Mouse (Mus musculus) G1E (cell line): ENCODE measurements around the gene Kremen2. TPM values are rescaled to one million over a fixed set of nuclear protein-coding genes. Genes with fewer than 3 reads are reported as not detected.

Experiments
- ATAC-seq: 2 replicates; pipeline ENCODE4 v1.8.0; 2016; ENCODE audit warnings: mild to moderate bottlenecking; ENCODE audit not compliant: insufficient number of reproducible peaks, poor library complexity, low FRiP score, severe bottlenecking; ENCODE audit errors: extremely low read depth
- DNase-seq: peaks from one replicate; pipeline ENCODE4 v3.0.0; 2012; ENCODE audit warnings: low spot score
- H3K27me3 ChIP-seq: 2 replicates; pipeline ENCODE4 v1.6.1; 2012; ENCODE audit warnings: mild to moderate bottlenecking, low read length, inconsistent platforms; ENCODE audit not compliant: insufficient read depth
- H3K36me3 ChIP-seq: replicated peaks from 2 replicates; pipeline ENCODE3; 2012; ENCODE audit warnings: mild to moderate bottlenecking, inconsistent platforms
- H3K4me1 ChIP-seq: 2 replicates; pipeline ENCODE4 v1.6.1; 2012; ENCODE audit warnings: low read depth, low read length, inconsistent platforms, mixed read lengths; ENCODE audit not compliant: insufficient read depth
- H3K4me3 ChIP-seq: 2 replicates; pipeline ENCODE4 v1.5.1; 2012; ENCODE audit warnings: low read depth, mild to moderate bottlenecking, inconsistent platforms, low read length, moderate library complexity, mixed read lengths
- H3K9me3 ChIP-seq: replicated peaks from 2 replicates; pipeline ENCODE4 v1.6.1; 2012; ENCODE audit warnings: inconsistent platforms
- CTCF ChIP-seq: IDR thresholded peaks from 2 replicates; pipeline ENCODE4 v1.5.1; 2012; ENCODE audit warnings: low read depth, low read length, inconsistent platforms, mixed read lengths
- GATA1 ChIP-seq: IDR thresholded peaks from 2 replicates; pipeline ENCODE4 v1.6.1; 2012; ENCODE audit warnings: borderline replicate concordance, low read length, inconsistent platforms, mixed read lengths
- GATA2 ChIP-seq: IDR thresholded peaks from 2 replicates; pipeline ENCODE4 v1.6.1; 2012; ENCODE audit warnings: low read depth, low read length, inconsistent platforms, borderline replicate concordance
- POLR2AphosphoS5 ChIP-seq: IDR thresholded peaks from 2 replicates; pipeline ENCODE4 v1.6.1; 2012; ENCODE audit warnings: low read depth, low read length, inconsistent platforms; ENCODE audit not compliant: insufficient replicate concordance
- TAL1 ChIP-seq: conservative IDR thresholded peaks from 2 replicates; pipeline ENCODE4 v1.6.1; 2012; ENCODE audit warnings: low read depth, low read length, inconsistent platforms, mixed read lengths
- polyA plus RNA-seq: library from polyadenylated mRNA; stranded (reverse); fragments of >175 nt; gene quantifications from 2 replicates; pipeline ENCODE4 v1.2.3, GENCODE M21; 2012
- total RNA-seq, 2 experiments: library from RNA; stranded (forward) in 1 of 2; stranded (reverse) in 1 of 2; fragments of 200-1000 nt in 1 of 2; fragments of >200 nt in 1 of 2; fragmentation: Nextera tagmentation in 1 of 2; gene quantifications; 2 replicates each; pipeline ENCODE4 v1.2.3; 2014 to 2017

Gene Kremen2
- total and polyA plus RNA-seq, 3 experiments: 0.05 to 1.4 TPM; not detected in 1

DNA sequence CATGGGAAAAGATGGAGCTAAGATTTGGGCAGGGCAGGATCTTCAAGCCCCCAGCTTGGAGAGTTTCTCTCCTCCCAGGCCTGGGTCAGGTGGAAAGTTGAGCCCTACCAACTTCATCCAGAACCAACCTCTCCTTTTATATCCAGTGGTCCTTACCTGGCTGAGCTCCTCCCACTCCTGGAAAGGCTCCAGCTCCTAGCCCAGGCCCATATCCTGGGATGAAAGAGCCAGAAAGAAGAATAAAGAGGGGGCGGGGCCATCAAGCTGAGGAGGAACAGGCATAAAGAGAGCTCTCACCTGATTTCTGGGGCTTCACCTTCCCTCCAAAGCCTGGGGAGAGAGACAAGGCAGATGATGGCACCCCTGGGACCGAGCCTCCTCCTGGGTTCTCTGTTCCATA, 28.6 kb downstream of the Kremen2 start:
- no peaks in the 10 kb centered on the region for H3K36me3 ChIP-seq
- TF ChIP-seq POLR2AphosphoS5 (no peak), TAL1 (no peak), GATA1 (no peak), GATA2 (no peak)
- ATAC-seq: no peak
- H3K27me3 ChIP-seq: peaks cover 55% of the 10 kb centered on the region
- no peak overlapping the region for H3K4me3 ChIP-seq
- no peaks in the 10 kb centered on the region for H3K4me1 ChIP-seq
- no peak for DNase-seq
- H3K9me3 ChIP-seq: no peaks in the 10 kb centered on the region

- ATAC-seq: peak; percentile 54; the same call in 1 of the 2 replicates
- H3K27me3 ChIP-seq: peaks cover 35% of the 10 kb centered on the region
- no peaks in the 10 kb centered on the region for H3K9me3 ChIP-seq
- no peaks in the 10 kb centered on the region for H3K36me3 ChIP-seq
- TF ChIP-seq TAL1 (no peak), CTCF (peak; percentile 75)
- peaks cover 2% of the 10 kb centered on the region; the same call in 1 of the 2 replicates for H3K4me1 ChIP-seq
- H3K4me3 ChIP-seq: no peak overlapping the region
- DNase-seq: peak; percentile 56
Observed at GRCm38 (mm10) chr17:23706212-23706611, 39.4 kb downstream of the Kremen2 start.

DNA sequence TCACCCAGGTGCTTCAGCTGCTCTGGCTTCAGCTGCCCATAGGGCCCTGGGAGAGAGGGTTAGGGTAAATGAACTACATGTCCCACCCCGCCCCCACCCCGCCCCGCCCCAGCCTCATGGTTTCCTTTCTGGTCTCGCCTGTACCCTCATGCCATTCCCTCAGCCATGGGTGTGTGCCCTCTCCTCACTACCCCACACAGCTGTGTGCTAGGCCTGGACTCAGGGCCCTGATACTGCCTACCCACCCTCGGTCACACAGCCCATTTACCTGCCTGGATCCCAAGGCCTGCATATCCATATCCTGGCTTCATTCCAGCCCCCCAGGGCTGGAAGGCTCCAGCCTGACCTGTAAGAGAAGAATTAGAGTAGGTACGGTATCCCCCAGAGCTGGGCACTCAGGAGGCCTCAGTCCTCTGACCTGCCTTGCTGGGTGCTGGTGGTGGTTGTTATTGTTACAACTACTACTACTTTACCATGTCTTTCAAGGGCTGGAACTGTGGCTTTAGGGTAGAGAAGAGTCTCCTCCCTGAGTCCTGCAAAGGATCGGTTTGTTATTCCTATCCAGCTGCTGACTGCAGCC, 40.0 kb downstream of the Kremen2 start:
- Histone ChIP-seq H3K4me3 (no peak overlapping the region), H3K36me3 (no peaks in the 10 kb centered on the region), H3K4me1 (peaks cover 2% of the 10 kb centered on the region; the same call in 1 of the 2 replicates), H3K27me3 (peaks cover 40% of the 10 kb centered on the region), H3K9me3 (no peaks in the 10 kb centered on the region)
- no peak for TF ChIP-seq CTCF
- TF ChIP-seq GATA2: no peak
- TF ChIP-seq POLR2AphosphoS5: no peak
- TF ChIP-seq GATA1: no peak
- TF ChIP-seq TAL1: no peak
- DNase-seq: no peak
- no peak for ATAC-seq

GRCm38 (mm10) chr17:23704741-23705140, 40.9 kb downstream of the Kremen2 start:
- DNase-seq: no peak
- no peak overlapping the region for H3K4me3 ChIP-seq
- H3K9me3 ChIP-seq: no peaks in the 10 kb centered on the region
- peaks cover 9% of the 10 kb centered on the region for H3K4me1 ChIP-seq
- ATAC-seq: no peak
- TF ChIP-seq CTCF (no peak), POLR2AphosphoS5 (no peak)
- H3K36me3 ChIP-seq: no peaks in the 10 kb centered on the region
- peaks cover 39% of the 10 kb centered on the region for H3K27me3 ChIP-seq

GRCm38 (mm10) chr17:23703301-23703700, 42.3 kb downstream of the Kremen2 start:
- no peak for TF ChIP-seq TAL1
- no peak for TF ChIP-seq POLR2AphosphoS5
- no peak for TF ChIP-seq CTCF
- no peak for TF ChIP-seq GATA2
- TF ChIP-seq GATA1: no peak
- H3K4me1 ChIP-seq: peaks cover 17% of the 10 kb centered on the region
- no peak overlapping the region for H3K4me3 ChIP-seq
- ATAC-seq (no peak), DNase-seq (no peak)
- peaks cover 49% of the 10 kb centered on the region for H3K27me3 ChIP-seq
- H3K36me3 ChIP-seq: no peaks in the 10 kb centered on the region
- H3K9me3 ChIP-seq: no peaks in the 10 kb centered on the region

GRCm38 (mm10) chr17:23700079-23700478, 45.6 kb downstream of the Kremen2 start:
- peaks cover 16% of the 10 kb centered on the region for H3K4me1 ChIP-seq
- H3K9me3 ChIP-seq: no peaks in the 10 kb centered on the region
- peak; percentile 89 for DNase-seq
- peak; percentile 100 for ATAC-seq
- peak overlapping the region; percentile 75 for H3K4me3 ChIP-seq
- H3K36me3 ChIP-seq: no peaks in the 10 kb centered on the region
- no peak for TF ChIP-seq GATA1
- no peak for TF ChIP-seq TAL1
- TF ChIP-seq POLR2AphosphoS5: no peak
- no peak for TF ChIP-seq CTCF
- no peak for TF ChIP-seq GATA2
- peaks cover 62% of the 10 kb centered on the region for H3K27me3 ChIP-seq
